Mouse (Mus musculus) hindbrain, embryonic 13.5 days (tissue): Measurements from ENCODE around the gene Wdr78. TPM values are rescaled to one million over a fixed set of nuclear protein-coding genes. Genes with fewer than 3 reads are reported as not detected.
A peak's percentile ranks its signal among the peaks of the same experiment; 100 is the strongest.

Experiments used
- ATAC-seq: fragments of 200-750 bp; cut with Nextera tagmentation; 2 replicates; pipeline ENCODE4 v1.8.0; 2017; ENCODE audit warnings: moderate TSS enrichment; ENCODE audit not compliant: low FRiP score
- H3K27ac ChIP-seq: fragments of 300-500 bp; sonication (generic); 2 replicates; pipeline ENCODE4 v1.5.1; 2015; ENCODE audit warnings: inconsistent platforms, mild to moderate bottlenecking, moderate library complexity
- H3K27me3 ChIP-seq: fragments of 300-500 bp; sonication (generic); 2 replicates; pipeline ENCODE4 v1.6.1; 2015; ENCODE audit warnings: mild to moderate bottlenecking, inconsistent platforms
- H3K36me3 ChIP-seq: fragments of 300-500 bp; sonication (generic); 2 replicates; pipeline ENCODE4 v1.6.1; 2015; ENCODE audit warnings: mild to moderate bottlenecking, inconsistent platforms
- H3K4me1 ChIP-seq: fragments of 300-500 bp; sonication (generic); replicated peaks from 2 replicates; pipeline ENCODE4 v1.6.1; 2015; ENCODE audit warnings: inconsistent platforms
- H3K4me2 ChIP-seq: fragments of 300-500 bp; sonication (generic); 2 replicates; pipeline ENCODE4 v1.6.1; 2015; ENCODE audit warnings: inconsistent platforms, mild to moderate bottlenecking, moderate library complexity
- H3K4me3 ChIP-seq: fragments of 300-500 bp; sonication (generic); 2 replicates; pipeline ENCODE4 v1.5.1; 2015; ENCODE audit warnings: mild to moderate bottlenecking, inconsistent platforms
- H3K9ac ChIP-seq: fragments of 300-500 bp; sonication (generic); 2 replicates; pipeline ENCODE4 v1.6.1; 2015; ENCODE audit warnings: mild to moderate bottlenecking, inconsistent platforms
- H3K9me3 ChIP-seq: fragments of 300-500 bp; sonication (generic); 2 replicates; pipeline ENCODE4 v1.6.1; 2016; ENCODE audit warnings: inconsistent platforms
- WGBS: fragments of 180-500 bp; shearing (Covaris S2); methylation state at CpG from one replicate; pipeline ENCODE4 v1.1.7; 2015; 5-methylcytosine and 5-hydroxymethylcytosine counted together
- polyA plus RNA-seq: library from polyadenylated mRNA; unstranded; fragments of >200 nt; fragmentation: Nextera tagmentation; extraction: Ambion mirVana; gene quantifications from 2 replicates; pipeline ENCODE4 v1.2.1, GENCODE M21; 2015

Gene Wdr78
- polyA plus RNA-seq, 1 experiment from 2014 or later = 6.1 TPM

GRCm38 (mm10) chr4:103118888-103119228 lies 4.5 kb upstream of the Wdr78 start:
- H3K9ac ChIP-seq = peak overlapping the region; percentile 88
- H3K27me3 ChIP-seq = no peaks in the 10 kb centered on the region
- 2% methylated on average over 15 of the region's 15 CpGs for WGBS
- H3K9me3 ChIP-seq = no peaks in the 10 kb centered on the region
- peak overlapping the region; percentile 87 for H3K4me2 ChIP-seq
- no peak for ATAC-seq
- H3K27ac ChIP-seq = peak overlapping the region; percentile 86
- H3K4me3 ChIP-seq = peak overlapping the region; percentile 91
- peaks cover 33% of the 10 kb centered on the region for H3K4me1 ChIP-seq
- peaks cover 5% of the 10 kb centered on the region for H3K36me3 ChIP-seq

GRCm38 (mm10) chr4:103113402-103113801 lies 953 bp downstream of the Wdr78 start:
- H3K4me3 ChIP-seq = peak overlapping the region; percentile 85
- peaks cover 36% of the 10 kb centered on the region for H3K4me1 ChIP-seq
- H3K9me3 ChIP-seq = no peaks in the 10 kb centered on the region

GRCm38 (mm10) chr4:103112651-103113050 lies 1.7 kb downstream of the Wdr78 start:
- Histone ChIP-seq H3K4me1 (peaks cover 38% of the 10 kb centered on the region), H3K9me3 (no peaks in the 10 kb centered on the region), H3K4me3 (peak overlapping the region; percentile 85), H3K27ac (no peak overlapping the region), H3K9ac (peak overlapping the region; percentile 83), H3K36me3 (peaks cover 5% of the 10 kb centered on the region), H3K27me3 (no peaks in the 10 kb centered on the region), H3K4me2 (peak overlapping the region; percentile 81)
- no peak for ATAC-seq
- 67% methylated on average over 7 of the region's 7 CpGs for WGBS

More at GRCm38 (mm10) chr4:103113402-103113801, 953 bp downstream of the Wdr78 start:
- peaks cover 5% of the 10 kb centered on the region for H3K36me3 ChIP-seq
- no peaks in the 10 kb centered on the region for H3K27me3 ChIP-seq
- H3K27ac ChIP-seq = peak overlapping the region; percentile 100
- no peak for ATAC-seq
- peak overlapping the region; percentile 81 for H3K4me2 ChIP-seq
- peak overlapping the region; percentile 83 for H3K9ac ChIP-seq
- 11% methylated on average over 11 of the region's 11 CpGs for WGBS

GRCm38 (mm10) chr4:103098532-103098931 lies 15.8 kb downstream of the Wdr78 start:
- Histone ChIP-seq H3K27me3 (no peaks in the 10 kb centered on the region), H3K9ac (no peak overlapping the region), H3K27ac (no peak overlapping the region), H3K4me3 (no peak overlapping the region), H3K4me1 (no peaks in the 10 kb centered on the region), H3K36me3 (no peaks in the 10 kb centered on the region), H3K9me3 (no peaks in the 10 kb centered on the region), H3K4me2 (no peak overlapping the region)
- 94% methylated on average over 5 of the region's 5 CpGs for WGBS
- ATAC-seq = no peak

GRCm38 (mm10) chr4:103095921-103096320 lies 18.4 kb downstream of the Wdr78 start:
- H3K9me3 ChIP-seq = no peaks in the 10 kb centered on the region
- H3K27ac ChIP-seq = no peak overlapping the region
- H3K27me3 ChIP-seq = no peaks in the 10 kb centered on the region
- no peaks in the 10 kb centered on the region for H3K36me3 ChIP-seq
- no peaks in the 10 kb centered on the region for H3K4me1 ChIP-seq
- ATAC-seq = no peak
- H3K9ac ChIP-seq = no peak overlapping the region
- WGBS = 89% methylated on average over 8 of the region's 8 CpGs
- H3K4me2 ChIP-seq = no peak overlapping the region
- no peak overlapping the region for H3K4me3 ChIP-seq

- WGBS = 97% methylated on average over 5 of the region's 5 CpGs
- Histone ChIP-seq H3K4me3 (no peak overlapping the region), H3K36me3 (no peaks in the 10 kb centered on the region; the same call in none of the 2 replicates), H3K9ac (no peak overlapping the region), H3K4me1 (no peaks in the 10 kb centered on the region), H3K27me3 (no peaks in the 10 kb centered on the region), H3K27ac (no peak overlapping the region), H3K9me3 (no peaks in the 10 kb centered on the region), H3K4me2 (no peak overlapping the region)
- no peak for ATAC-seq
Observed at GRCm38 (mm10) chr4:103085237-103085636, 29.1 kb downstream of the Wdr78 start.

GRCm38 (mm10) chr4:103070631-103071030 lies 43.7 kb downstream of the Wdr78 start:
- Histone ChIP-seq H3K9ac (no peak overlapping the region), H3K4me3 (no peak overlapping the region), H3K27ac (no peak overlapping the region), H3K27me3 (no peaks in the 10 kb centered on the region), H3K36me3 (no peaks in the 10 kb centered on the region), H3K9me3 (no peaks in the 10 kb centered on the region), H3K4me2 (no peak overlapping the region), H3K4me1 (0 out of 2 replicates have a peak, but pooled peaks cover 4% of the 10 kb centered on the region)
- ATAC-seq = no peak
- WGBS = 81% methylated on average over 3 of the region's 3 CpGs

- Histone ChIP-seq H3K27ac (no peak overlapping the region), H3K9me3 (no peaks in the 10 kb centered on the region), H3K27me3 (no peaks in the 10 kb centered on the region), H3K4me3 (no peak overlapping the region), H3K36me3 (no peaks in the 10 kb centered on the region), H3K4me2 (no peak overlapping the region), H3K9ac (no peak overlapping the region), H3K4me1 (0 out of 2 replicates have a peak, but pooled peaks cover 4% of the 10 kb centered on the region)
- ATAC-seq = no peak
- WGBS = 56% methylated on average over 6 of the region's 6 CpGs
Observed at GRCm38 (mm10) chr4:103067906-103068655, 46.3 kb downstream of the Wdr78 start.

- Histone ChIP-seq H3K4me1 (0 out of 2 replicates have a peak, but pooled peaks cover 4% of the 10 kb centered on the region), H3K36me3 (no peaks in the 10 kb centered on the region), H3K9me3 (no peaks in the 10 kb centered on the region), H3K9ac (no peak overlapping the region), H3K27ac (no peak overlapping the region), H3K27me3 (no peaks in the 10 kb centered on the region), H3K4me3 (no peak overlapping the region), H3K4me2 (no peak overlapping the region)
- 86% methylated on average over 5 of the region's 5 CpGs for WGBS
- ATAC-seq = no peak
Observed at GRCm38 (mm10) chr4:103064976-103065375, 49.4 kb downstream of the Wdr78 start.

GRCm38 (mm10) chr4:103064421-103064820 lies 49.9 kb downstream of the Wdr78 start:
- H3K4me2 ChIP-seq = no peak overlapping the region
- no peaks in the 10 kb centered on the region for H3K27me3 ChIP-seq
- peaks cover 3% of the 10 kb centered on the region; the same call in 1 of the 2 replicates for H3K36me3 ChIP-seq
- 0 out of 2 replicates have a peak, but pooled peaks cover 4% of the 10 kb centered on the region for H3K4me1 ChIP-seq
- WGBS = 83% methylated on average over 2 of the region's 2 CpGs
- no peaks in the 10 kb centered on the region for H3K9me3 ChIP-seq
- no peak for ATAC-seq
- no peak overlapping the region for H3K4me3 ChIP-seq
- no peak overlapping the region for H3K9ac ChIP-seq
- H3K27ac ChIP-seq = no peak overlapping the region

- H3K4me3 ChIP-seq = no peak overlapping the region
- H3K9me3 ChIP-seq = no peaks in the 10 kb centered on the region
- H3K27ac ChIP-seq = no peak overlapping the region
- WGBS = 89% methylated on average over 5 of the region's 5 CpGs
- no peaks in the 10 kb centered on the region for H3K4me1 ChIP-seq
- H3K4me2 ChIP-seq = no peak overlapping the region
- peaks cover 11% of the 10 kb centered on the region for H3K36me3 ChIP-seq
- ATAC-seq = no peak
- no peak overlapping the region for H3K9ac ChIP-seq
- H3K27me3 ChIP-seq = no peaks in the 10 kb centered on the region
Observed at GRCm38 (mm10) chr4:103056909-103057308, 57.4 kb downstream of the Wdr78 start.

GRCm38 (mm10) chr4:103048046-103048445 lies 66.3 kb downstream of the Wdr78 start:
- no peak for ATAC-seq

GRCm38 (mm10) chr4:103042997-103043396 lies 71.4 kb downstream of the Wdr78 start:
- WGBS = 93% methylated on average over 11 of the region's 11 CpGs
- Histone ChIP-seq H3K36me3 (no peaks in the 10 kb centered on the region), H3K9ac (no peak overlapping the region), H3K9me3 (no peaks in the 10 kb centered on the region), H3K4me2 (no peak overlapping the region), H3K27me3 (no peaks in the 10 kb centered on the region), H3K4me3 (no peak overlapping the region), H3K4me1 (no peaks in the 10 kb centered on the region), H3K27ac (no peak overlapping the region)
- ATAC-seq = no peak

More at GRCm38 (mm10) chr4:103048046-103048445, 66.3 kb downstream of the Wdr78 start:
- Histone ChIP-seq H3K27ac (no peak overlapping the region), H3K4me3 (no peak overlapping the region), H3K9me3 (no peaks in the 10 kb centered on the region), H3K9ac (no peak overlapping the region), H3K27me3 (no peaks in the 10 kb centered on the region), H3K36me3 (0 out of 2 replicates have a peak, but pooled peaks cover 3% of the 10 kb centered on the region), H3K4me1 (no peaks in the 10 kb centered on the region), H3K4me2 (no peak overlapping the region)
- 94% methylated on average over 11 of the region's 11 CpGs for WGBS
